Mouse (Mus musculus) C2C12 (cell line): ENCODE measurements around the gene Pik3r6.

Experiments
- CEBPB ChIP-seq: IDR thresholded peaks from one replicate; pipeline ENCODE4 v1.6.1; 2011; ENCODE audit warnings: low read depth, mild to moderate bottlenecking, control low read depth, moderate library complexity
- CTCF ChIP-seq: IDR thresholded peaks from one replicate; pipeline ENCODE4 v1.5.1; 2011; ENCODE audit not compliant: control insufficient read depth, insufficient read depth, insufficient read length
- MAX ChIP-seq: IDR thresholded peaks from one replicate; pipeline ENCODE4 v1.6.1; 2011; ENCODE audit warnings: mild to moderate bottlenecking, control low read depth
- MYOD1 ChIP-seq: IDR thresholded peaks from one replicate; pipeline ENCODE4 v1.6.1; 2011; ENCODE audit warnings: low read depth; ENCODE audit not compliant: control insufficient read depth, insufficient read length
- MYOG ChIP-seq: IDR thresholded peaks from one replicate; pipeline ENCODE4 v1.6.1; 2011; ENCODE audit not compliant: control insufficient read depth, insufficient read length; ENCODE audit errors: extremely low read depth

DNA sequence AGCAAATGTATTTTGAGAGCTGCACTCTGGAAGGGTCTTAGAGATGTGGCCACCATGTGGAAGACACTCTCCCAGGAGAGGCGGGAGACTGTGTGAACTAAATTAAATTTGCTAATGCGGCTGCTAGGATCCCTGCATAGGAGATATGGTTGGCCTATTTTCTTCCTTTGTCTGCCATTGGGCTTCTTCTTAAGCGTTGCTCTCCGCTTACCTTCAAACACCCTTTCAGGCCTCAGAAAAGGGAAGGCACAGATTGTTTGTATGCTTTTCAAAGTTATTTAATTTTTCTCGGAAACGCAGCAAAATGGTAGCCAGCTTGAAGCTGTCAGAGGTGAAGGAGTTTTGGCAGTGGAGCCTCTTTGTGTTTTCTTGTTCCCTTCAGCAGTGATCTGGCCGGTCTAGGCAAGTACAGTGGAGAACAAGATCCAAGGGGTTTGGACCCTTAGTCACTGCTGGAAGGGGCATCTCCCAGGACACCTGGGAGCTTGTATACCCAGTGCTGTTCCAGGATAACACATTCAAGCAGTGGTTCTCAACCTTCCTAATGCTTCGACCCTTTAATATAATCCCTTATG is 81.2 kb downstream of the Pik3r6 start:
- TF ChIP-seq CEBPB (no peak), CTCF (no peak), MAX (no peak), MYOD1 (no peak), MYOG (no peak)
